Mouse (Mus musculus) liver, adult 2 months (tissue): ENCODE data around the gene Kcnq4.

Source experiments
- CTCF ChIP-seq: fragments of 200-500 bp; IDR thresholded peaks from 2 replicates; pipeline ENCODE4 v1.5.1; 2011; ENCODE audit warnings: low read depth, low read length, control low read depth
- POLR2A ChIP-seq: fragments of 200-500 bp; IDR thresholded peaks from 2 replicates; pipeline ENCODE4 v1.6.1; 2011; ENCODE audit warnings: low read length, control low read depth; ENCODE audit not compliant: insufficient read depth; ENCODE audit errors: extremely low read depth

DNA sequence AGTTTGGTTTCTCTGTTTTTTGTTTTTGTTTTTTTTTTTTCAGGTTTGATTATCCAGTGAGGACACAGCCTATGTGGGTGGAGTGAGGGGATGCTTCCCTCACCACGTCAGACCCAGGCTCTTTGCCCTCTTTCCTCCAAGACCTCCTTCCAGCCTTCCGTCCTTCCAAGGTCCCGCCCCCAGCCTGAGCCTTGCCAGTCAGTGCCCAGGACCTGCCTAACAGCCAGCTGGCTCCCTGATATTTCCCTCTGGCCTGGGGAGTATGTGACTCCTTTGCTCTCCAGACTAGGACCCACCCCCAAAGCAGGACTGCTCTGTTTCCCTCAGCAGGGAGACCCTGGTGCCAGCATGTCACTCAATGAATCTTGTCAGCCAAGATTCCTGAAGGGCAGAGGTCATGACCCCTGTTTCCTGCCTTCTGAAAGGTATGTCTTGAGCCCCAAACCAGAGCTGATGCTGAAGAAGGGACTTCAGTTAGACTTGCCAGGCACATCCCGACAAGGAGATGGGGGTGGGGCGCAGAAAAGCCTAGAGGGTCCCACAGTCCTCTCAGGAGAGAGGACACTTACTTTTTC lies 22.8 kb downstream of the Kcnq4 start:
- no peak for TF ChIP-seq POLR2A
- TF ChIP-seq CTCF, result no peak
